Comparison of ENCODE assay signal across 20 mouse cellular contexts in genomic region chr1:64311371-64311770, GRCm38 (mm10).
DNase-seq lines count a peak whose midpoint lies in the region; ATAC-seq and TF ChIP-seq lines count a peak whose summit lies in the region.
"Had no signal": no experiment of that assay in that cellular context is flagged by ENCODE, and none has a peak within 500 bp of the region (broad histone marks: within the 10 kb centered on the region; RNA-seq: fewer than 3 reads in every experiment).

No protein-coding gene starts in this region.

- intact Hi-C loops in heart, postnatal 14 days (cut with DNase I), result no loop called here

- no peak overlapping the region for H3K9ac ChIP-seq in hindbrain, embryonic 11.5 days (ENCODE audit: low read depth, low read length)
- H3K9ac ChIP-seq in hindbrain, embryonic 12.5 days, result no peak overlapping the region
- no peak overlapping the region for H3K9ac ChIP-seq in neural tube, embryonic 11.5 days (ENCODE audit: low read length)
- H3K9ac ChIP-seq: forebrain, embryonic 13.5 days; forebrain, postnatal 0 days; heart, embryonic 13.5 days; hindbrain, embryonic 14.5 days had no signal

- H3K9me3 ChIP-seq in hindbrain, embryonic 11.5 days (ENCODE audit: control insufficient read depth, low read length), result no peaks in the 10 kb centered on the region
- H3K9me3 ChIP-seq in hindbrain, embryonic 12.5 days (replicated peaks), result no peaks in the 10 kb centered on the region
- H3K9me3 ChIP-seq in neural tube, embryonic 11.5 days (ENCODE audit: control insufficient read depth, low read length), result no peaks in the 10 kb centered on the region
- no peaks in the 10 kb centered on the region for H3K9me3 ChIP-seq in G1E (replicated peaks)
- H3K9me3 ChIP-seq: embryonic facial prominence, embryonic 10.5 days; forebrain, embryonic 13.5 days; heart, embryonic 13.5 days had no signal

- no peak overlapping the region for H3K4me2 ChIP-seq in hindbrain, embryonic 11.5 days (replicated peaks; ENCODE audit: low read depth, low read length)
- no peak overlapping the region for H3K4me2 ChIP-seq in hindbrain, embryonic 12.5 days (replicated peaks)
- no peak overlapping the region for H3K4me2 ChIP-seq in neural tube, embryonic 11.5 days (ENCODE audit: low read depth)
- H3K4me2 ChIP-seq: forebrain, embryonic 13.5 days; heart, embryonic 13.5 days; hindbrain, embryonic 14.5 days had no signal

- peak; percentile 30; the same call in 1 of the 2 replicates for ATAC-seq in hindbrain, embryonic 11.5 days (ENCODE audit: low FRiP score)
- no peak for ATAC-seq in hindbrain, embryonic 12.5 days (ENCODE audit: low FRiP score)
- no peak for ATAC-seq in neural tube, embryonic 11.5 days (ENCODE audit: insufficient read depth, low FRiP score, low TSS enrichment)
- no peak for ATAC-seq in G1E (ENCODE audit: extremely low read depth, insufficient number of reproducible peaks, low FRiP score, poor library complexity, severe bottlenecking)
- ATAC-seq: forebrain, embryonic 13.5 days; forebrain, postnatal 0 days; intestine, embryonic 16.5 days; Patski had no signal

- no peak overlapping the region for H3K27ac ChIP-seq in hindbrain, embryonic 11.5 days (ENCODE audit: low read depth, low read length)
- H3K27ac ChIP-seq in hindbrain, embryonic 12.5 days, result no peak overlapping the region
- no peak overlapping the region for H3K27ac ChIP-seq in neural tube, embryonic 11.5 days (ENCODE audit: low read depth, low read length)
- H3K27ac ChIP-seq: embryonic facial prominence, embryonic 10.5 days; forebrain, embryonic 13.5 days; heart, embryonic 13.5 days; hindbrain, embryonic 14.5 days had no signal

- 20% methylated on average over 3 of the region's 3 CpGs for WGBS in hindbrain, embryonic 11.5 days
- 25% methylated on average over 3 of the region's 3 CpGs for WGBS in hindbrain, embryonic 12.5 days
- 32% methylated on average over 3 of the region's 3 CpGs for WGBS in neural tube, embryonic 11.5 days

- no peaks in the 10 kb centered on the region for H3K4me1 ChIP-seq in hindbrain, embryonic 11.5 days (replicated peaks; ENCODE audit: control insufficient read depth, insufficient read depth, low read length)
- H3K4me1 ChIP-seq in hindbrain, embryonic 12.5 days, result peaks cover 7% of the 10 kb centered on the region
- H3K4me1 ChIP-seq in neural tube, embryonic 11.5 days (ENCODE audit: control insufficient read depth, insufficient read depth, low read length), result no peaks in the 10 kb centered on the region
- H3K4me1 ChIP-seq in G1E (ENCODE audit: insufficient read depth, low read depth, low read length), result no peaks in the 10 kb centered on the region

- H3K27me3 ChIP-seq in hindbrain, embryonic 11.5 days (ENCODE audit: control insufficient read depth, insufficient read depth, low read length), result no peaks in the 10 kb centered on the region
- H3K27me3 ChIP-seq in hindbrain, embryonic 12.5 days, result no peaks in the 10 kb centered on the region
- H3K27me3 ChIP-seq in neural tube, embryonic 11.5 days (ENCODE audit: control insufficient read depth, insufficient read depth, low read length), result no peaks in the 10 kb centered on the region
- no peaks in the 10 kb centered on the region for H3K27me3 ChIP-seq in G1E (ENCODE audit: insufficient read depth, low read length)
- H3K27me3 ChIP-seq: forebrain, embryonic 13.5 days; heart, embryonic 13.5 days; Patski had no signal

- no peak for DNase-seq in hindbrain, embryonic 11.5 days (ENCODE audit: low spot score)
- peak; percentile 35 for DNase-seq in neural tube, embryonic 11.5 days (ENCODE audit: low spot score)
- no peak for DNase-seq in neural tube, embryonic 10.5 days (ENCODE audit: extremely low spot score, low spot score)
- no peak for DNase-seq in G1E (ENCODE audit: low spot score)
- peak; percentile 17 for DNase-seq in yolk sac, embryonic 10.5 days (ENCODE audit: low spot score)
- DNase-seq in heart, postnatal 14 days, result no peak
- DNase-seq: adrenal gland, adult 2 months; adrenal gland, postnatal 25 days; cerebellum, adult 2 months; cerebellum, postnatal 10 days; forebrain, postnatal 0 days; gastrocnemius, postnatal 14 days; heart, postnatal 4 days had no signal

- peak; percentile 1; the same call in 1 of the 2 replicates for TF ChIP-seq CTCF in G1E (IDR thresholded peaks at IDR 0.05; ENCODE audit: low read depth, low read length)

- H3K36me3 ChIP-seq in hindbrain, embryonic 11.5 days (ENCODE audit: control insufficient read depth, insufficient read depth, low read length), result no peaks in the 10 kb centered on the region
- H3K36me3 ChIP-seq in hindbrain, embryonic 12.5 days, result no peaks in the 10 kb centered on the region
- no peaks in the 10 kb centered on the region for H3K36me3 ChIP-seq in neural tube, embryonic 11.5 days (ENCODE audit: control insufficient read depth, insufficient read depth, low read length)
- no peaks in the 10 kb centered on the region for H3K36me3 ChIP-seq in G1E (replicated peaks)
- H3K36me3 ChIP-seq: embryonic facial prominence, embryonic 10.5 days; heart, embryonic 13.5 days had no signal

- no peak overlapping the region for H3K4me3 ChIP-seq in hindbrain, embryonic 11.5 days (ENCODE audit: low read depth, low read length)
- H3K4me3 ChIP-seq in hindbrain, embryonic 12.5 days, result no peak overlapping the region
- H3K4me3 ChIP-seq in neural tube, embryonic 11.5 days (ENCODE audit: low read depth, low read length), result no peak overlapping the region
- no peak overlapping the region for H3K4me3 ChIP-seq in G1E (ENCODE audit: low read depth, low read length)
- H3K4me3 ChIP-seq: embryonic facial prominence, embryonic 10.5 days; forebrain, embryonic 13.5 days; heart, embryonic 13.5 days had no signal

Comparison
In these comparisons a context has a peak if more than half of its experiments do, and no peak if none do; other contexts are left out.
1. DNase-seq: peak in neural tube, embryonic 11.5 days (single experiment) and yolk sac, embryonic 10.5 days (single experiment); none in hindbrain, embryonic 11.5 days (single experiment), neural tube, embryonic 10.5 days (single experiment), G1E (single experiment) and heart, postnatal 14 days (0 of 2).